Mouse (Mus musculus) ES-E14 (cell line): Measurements from ENCODE around the gene B4galnt3. TPM values are rescaled to one million over a fixed set of nuclear protein-coding genes. Genes with fewer than 3 reads are reported as not detected.
A peak's percentile ranks its signal among the peaks of the same experiment; 100 is the strongest.

ENCODE experiments used
- DNase-seq: peaks from one replicate; pipeline ENCODE4 v3.0.0-alpha.2; 2013; ENCODE audit warnings: low read depth, low spot score
- H3K27ac ChIP-seq: 2 replicates; pipeline ENCODE4 v1.5.1; 2012; ENCODE audit warnings: low read depth, mild to moderate bottlenecking, low read length, moderate library complexity, mixed read lengths; ENCODE audit not compliant: poor library complexity, insufficient read depth, severe bottlenecking
- H3K36me3 ChIP-seq: 2 replicates; pipeline ENCODE4 v1.6.1; 2012; ENCODE audit warnings: mild to moderate bottlenecking, low read length, moderate library complexity, mixed read lengths; ENCODE audit not compliant: control insufficient read depth, poor library complexity, insufficient read depth, severe bottlenecking
- H3K4me1 ChIP-seq, 2 experiments: fragments of 150-350 bp in 1 of 2; sonication (generic) in 1 of 2; 2 replicates each; pipeline ENCODE4 v1.6.1; 2012; ENCODE audit warnings: low read length in 2 of 2, mild to moderate bottlenecking in 1 of 2, mixed read lengths in 1 of 2; ENCODE audit not compliant: control insufficient read depth in 2 of 2, insufficient read depth in 2 of 2, poor library complexity in 1 of 2
- H3K4me3 ChIP-seq, 2 experiments: fragments of 150-350 bp in 1 of 2; sonication (generic) in 1 of 2; 2 replicates each; pipeline ENCODE4 v1.5.1; 2012; ENCODE audit warnings: low read length in 2 of 2, low read depth in 1 of 2, mild to moderate bottlenecking in 1 of 2, mixed read lengths in 1 of 2; ENCODE audit not compliant: insufficient read depth in 1 of 2, poor library complexity in 1 of 2, severe bottlenecking in 1 of 2
- H3K9ac ChIP-seq: 2 replicates; pipeline ENCODE4 v1.6.1; 2012; ENCODE audit warnings: low read depth, mild to moderate bottlenecking, low read length, mixed read lengths; ENCODE audit not compliant: poor library complexity, insufficient read depth, severe bottlenecking
- H3K9me3 ChIP-seq: fragments of 150-350 bp; sonication (generic); 2 replicates; pipeline ENCODE4 v1.6.1; 2012; ENCODE audit warnings: low read depth, mild to moderate bottlenecking, low read length; ENCODE audit not compliant: control insufficient read depth, insufficient read depth
- CHD2 ChIP-seq: IDR thresholded peaks from 2 replicates; pipeline ENCODE4 v1.6.1; 2014; ENCODE audit warnings: mild to moderate bottlenecking, low read depth, low read length, inconsistent platforms
- HCFC1 ChIP-seq: IDR thresholded peaks from 2 replicates; pipeline ENCODE4 v1.6.1; 2012; ENCODE audit warnings: low read length, inconsistent platforms, borderline replicate concordance; ENCODE audit not compliant: insufficient read depth
- MAFK ChIP-seq: IDR thresholded peaks from 2 replicates; pipeline ENCODE4 v1.6.1; 2014; ENCODE audit warnings: mild to moderate bottlenecking, low read depth, low read length, inconsistent platforms; ENCODE audit not compliant: insufficient read depth
- ZC3H11A ChIP-seq: IDR thresholded peaks from 2 replicates; pipeline ENCODE4 v1.6.1; 2012; ENCODE audit warnings: low read depth, mild to moderate bottlenecking, inconsistent platforms, low read length, borderline replicate concordance
- ZNF384 ChIP-seq: IDR thresholded peaks from 2 replicates; pipeline ENCODE4 v1.6.1; 2012; ENCODE audit warnings: low read depth, low read length, inconsistent platforms
- in situ Hi-C, 2 experiments: fragments of 600-800 bp; cut with MboI; formaldehyde crosslinking; loops; one replicate each; pipeline ENCODE4 v1.15.1; 2025; ENCODE audit warnings: low sequenced_read_pairs in 2 of 2, inconsistent platforms in 1 of 2; ENCODE audit not compliant: unreplicated experiment in 2 of 2
- total RNA-seq: library from RNA; depleted of rRNA; stranded (reverse); fragments of 300-350 nt; gene quantifications from 2 replicates; pipeline ENCODE4 v1.2.3, GENCODE M21; 2012

B4galnt3 gene
- total RNA-seq, 1 experiment = 34.1 TPM

DNA sequence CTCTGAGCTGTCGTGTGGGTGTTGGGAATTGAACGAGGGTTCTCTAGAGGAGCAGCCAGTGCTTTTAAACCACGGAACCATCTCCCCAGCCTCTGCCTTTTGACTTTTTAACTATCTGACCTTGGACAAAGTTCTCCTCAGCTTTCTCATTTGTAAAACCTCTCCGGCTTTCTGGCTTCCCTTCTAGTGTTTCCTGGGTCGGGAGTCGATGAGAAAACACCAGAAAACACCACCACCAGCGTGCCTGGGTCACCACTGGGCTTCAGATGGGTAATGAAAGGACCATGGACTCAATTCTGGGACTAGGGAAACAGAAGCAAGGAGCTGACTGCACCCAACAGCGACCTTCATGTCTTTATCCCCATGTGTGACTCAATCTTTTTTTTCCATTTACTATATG is 20.2 kb downstream of the B4galnt3 start:
- TF ChIP-seq ZC3H11A = no peak
- TF ChIP-seq CHD2 = no peak
- no peak for TF ChIP-seq ZNF384
- TF ChIP-seq MAFK = no peak
- no peak for TF ChIP-seq HCFC1
- Histone ChIP-seq H3K9me3 (no peaks in the 10 kb centered on the region), H3K4me1 (peaks cover 9 to 20% of the 10 kb centered on the region in 2 experiments), H3K27ac (peak overlapping the region; percentile 24; the same call in 1 of the 2 replicates), H3K9ac (no peak overlapping the region), H3K4me3 (peak overlapping the region in 1 of 2 experiments; percentile 31; a peak in 2 of 4 replicates), H3K36me3 (no peaks in the 10 kb centered on the region)
- DNase-seq = no peak
- in situ Hi-C loops = no loop called here

DNA sequence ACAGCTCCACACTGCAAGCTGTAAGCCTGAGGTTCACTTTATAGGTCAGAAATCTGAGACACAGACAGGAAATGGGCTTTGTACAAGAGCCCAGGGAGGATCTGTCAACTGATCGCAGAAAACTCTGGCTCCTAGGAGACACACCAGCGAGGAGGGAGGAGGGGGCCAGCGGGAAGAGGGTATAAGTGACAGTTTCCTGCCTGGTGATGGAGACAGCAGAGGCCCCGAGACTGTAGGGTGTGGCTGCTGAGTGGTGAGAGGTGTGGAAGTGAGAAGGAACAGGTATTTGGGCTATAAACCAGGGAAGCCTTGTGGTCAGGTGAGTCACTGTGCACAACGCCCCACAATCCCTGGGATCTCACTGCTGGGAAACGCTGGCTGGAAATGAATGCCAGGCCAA is 30.2 kb downstream of the B4galnt3 start:
- H3K9me3 ChIP-seq = no peaks in the 10 kb centered on the region
- no peak overlapping the region for H3K9ac ChIP-seq
- peaks cover 4% of the 10 kb centered on the region; the same call in 1 of the 2 replicates for H3K36me3 ChIP-seq
- no peak for TF ChIP-seq ZC3H11A
- TF ChIP-seq ZNF384 = no peak
- no peak for TF ChIP-seq HCFC1
- no peak for TF ChIP-seq CHD2
- no peak for TF ChIP-seq MAFK
- DNase-seq = no peak
- H3K27ac ChIP-seq = no peak overlapping the region
- H3K4me1 ChIP-seq = peaks cover 7 to 26% of the 10 kb centered on the region in 2 experiments
- in situ Hi-C loops = no loop called here
- H3K4me3 ChIP-seq = no peak overlapping the region

DNA sequence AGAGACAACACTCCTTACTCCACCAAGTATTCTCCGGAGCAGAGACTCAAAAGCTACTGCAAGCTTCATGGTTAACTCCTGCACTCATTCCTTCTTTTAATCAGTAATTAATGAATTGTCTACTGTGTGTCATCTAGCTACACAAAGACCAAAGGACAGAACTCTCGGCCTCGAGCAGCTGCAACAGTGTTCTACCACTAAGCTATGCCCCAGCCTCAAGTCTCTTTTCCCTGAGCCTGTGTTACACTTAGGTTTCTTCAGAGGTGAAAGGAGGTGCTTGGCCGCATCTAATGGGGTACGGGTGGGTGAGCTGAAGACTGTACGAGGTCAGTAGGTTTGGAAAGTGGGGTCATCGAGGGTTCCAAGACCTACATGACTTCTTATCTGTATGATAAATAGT is 30.8 kb downstream of the B4galnt3 start:
- TF ChIP-seq CHD2 (no peak), ZNF384 (no peak), ZC3H11A (no peak), MAFK (no peak), HCFC1 (no peak)
- in situ Hi-C loops = no loop called here
- Histone ChIP-seq H3K9me3 (no peaks in the 10 kb centered on the region), H3K4me3 (no peak overlapping the region), H3K27ac (no peak overlapping the region), H3K36me3 (peaks cover 4% of the 10 kb centered on the region; the same call in 1 of the 2 replicates), H3K9ac (no peak overlapping the region), H3K4me1 (peaks cover 8 to 27% of the 10 kb centered on the region in 2 experiments)
- no peak for DNase-seq

DNA sequence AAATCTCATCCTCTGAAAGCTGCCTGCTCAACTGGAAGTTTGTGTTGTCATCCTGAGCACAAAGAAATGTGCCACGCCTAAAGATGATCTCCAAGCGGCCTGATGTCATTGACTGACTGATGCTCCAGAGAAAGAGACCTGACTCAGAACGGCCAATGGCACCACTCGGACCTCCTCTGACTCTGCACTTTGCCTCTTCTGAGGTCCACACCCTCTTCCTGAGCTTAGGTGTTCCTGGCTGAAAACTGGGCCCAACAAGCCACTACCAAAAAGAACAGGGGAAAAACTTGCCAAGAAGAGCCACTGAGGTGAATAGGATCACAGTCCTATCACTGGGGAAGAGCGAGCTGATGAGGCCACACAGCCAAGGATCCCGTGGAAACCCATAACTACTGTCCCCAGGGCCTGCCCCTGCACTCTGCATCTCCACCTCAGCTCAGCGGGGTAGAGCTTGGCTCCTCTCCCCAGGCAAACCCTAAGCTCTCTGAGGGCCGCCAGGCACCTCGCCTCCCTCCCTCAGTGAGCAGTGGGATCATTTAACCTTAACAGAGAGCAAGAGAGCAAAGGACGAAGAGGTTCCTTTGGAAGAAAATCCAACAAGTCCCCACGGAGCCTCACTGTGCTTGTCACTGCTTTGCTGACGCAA is 31.4 kb downstream of the B4galnt3 start:
- TF ChIP-seq ZC3H11A (no peak), MAFK (peak; percentile 33; the same call in 1 of the 2 replicates), HCFC1 (no peak)
- DNase-seq = peak; percentile 25
- Histone ChIP-seq H3K4me1 (peaks cover 8 to 28% of the 10 kb centered on the region in 2 experiments), H3K9ac (no peak overlapping the region), H3K36me3 (peaks cover 3% of the 10 kb centered on the region; the same call in 1 of the 2 replicates), H3K9me3 (no peaks in the 10 kb centered on the region), H3K4me3 (no peak overlapping the region), H3K27ac (no peak overlapping the region; the same call in 1 of the 2 replicates)
- in situ Hi-C loops = no loop called here

DNA sequence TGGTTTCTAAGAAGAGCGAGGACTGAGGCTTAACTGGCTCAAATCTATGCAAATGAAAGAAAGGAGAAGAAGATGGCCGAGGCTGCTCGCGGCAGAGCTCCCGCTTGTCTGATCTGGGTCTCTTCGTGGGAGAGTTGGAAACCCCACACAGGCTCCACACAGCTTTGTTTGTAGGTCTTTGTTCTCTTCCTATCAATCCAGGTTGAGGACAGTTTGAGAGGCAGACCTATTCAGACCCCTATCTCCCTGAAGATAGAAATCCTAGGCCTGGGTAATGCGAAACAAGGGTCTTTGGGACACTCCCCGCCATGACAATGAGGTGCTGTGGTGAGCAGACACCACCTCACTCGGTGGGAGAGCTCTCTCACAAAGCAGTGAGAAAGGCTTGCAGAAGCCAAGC is 34.9 kb downstream of the B4galnt3 start:
- peak; percentile 20 for DNase-seq
- TF ChIP-seq ZNF384 (no peak), HCFC1 (no peak), ZC3H11A (no peak)
- peaks cover 17 to 44% of the 10 kb centered on the region in 2 experiments for H3K4me1 ChIP-seq
- H3K9ac ChIP-seq = no peak overlapping the region
- H3K27ac ChIP-seq = peak overlapping the region; percentile 67
- no peaks in the 10 kb centered on the region for H3K9me3 ChIP-seq
- H3K36me3 ChIP-seq = peaks cover 2% of the 10 kb centered on the region; the same call in 1 of the 2 replicates
- in situ Hi-C loops = no loop called here
- peak overlapping the region; percentile 7 to 18; a peak in 2 of 4 replicates for H3K4me3 ChIP-seq
